Mouse (Mus musculus) gastrocnemius, adult 8-10 months (tissue): Measurements from ENCODE around the gene Tmem45b. TPM values are rescaled to one million over a fixed set of nuclear protein-coding genes. Genes with fewer than 3 reads are reported as not detected.
"Not testable (repeated sequence)": the region's sequence is repeated elsewhere in the genome, so short reads cannot be mapped to it uniquely, and the experiment has no call there.

Experiments
- DNase-seq, 2 experiments: peaks; one replicate each; pipeline ENCODE4 v3.0.0; 2022; ENCODE audit warnings: low spot score in 2 of 2
- total RNA-seq, 4 experiments: library from RNA; stranded (reverse); gene quantifications; 2 replicates each; pipeline ENCODE4 v1.2.4; 2022

Gene Tmem45b
- total RNA-seq: 1 to 10 TPM in 3 of 4 experiments, under 1 TPM in 1; 0.15 to 4.9 (median 1.7) TPM

- DNase-seq: no peak
Observed at GRCm38 (mm10) chr9:31463692-31464474, at the start of gene Tmem45b. Gene Tmem45b (minus strand): TSS chr9:31464462.

DNA sequence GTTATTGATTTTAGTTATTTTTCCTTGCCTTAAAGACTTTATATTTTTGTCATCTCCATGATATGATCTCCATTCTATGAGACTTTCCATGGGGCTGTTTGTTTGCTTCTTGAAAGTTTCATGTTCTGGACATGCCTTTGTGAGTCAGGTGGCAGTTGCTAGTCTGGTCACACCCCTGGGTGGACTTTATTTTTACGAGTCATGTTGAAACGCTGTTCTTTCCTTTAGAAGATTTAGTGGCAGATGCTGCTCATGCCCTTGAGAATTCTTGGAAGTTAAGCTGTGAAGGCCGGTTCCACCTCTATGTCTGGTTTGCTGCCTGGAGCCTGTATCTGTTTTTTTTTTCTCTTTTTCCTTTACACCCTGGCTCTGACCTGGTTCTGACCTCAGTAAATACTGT is 43.9 kb upstream of the Tmem45b start:
- DNase-seq: no peak

- DNase-seq: not testable (repeated sequence)
Observed at GRCm38 (mm10) chr9:31501221-31501620, 37.0 kb upstream of the Tmem45b start.

GRCm38 (mm10) chr9:31463190-31463589 is 1.1 kb downstream of the Tmem45b start:
- DNase-seq: no peak

DNA sequence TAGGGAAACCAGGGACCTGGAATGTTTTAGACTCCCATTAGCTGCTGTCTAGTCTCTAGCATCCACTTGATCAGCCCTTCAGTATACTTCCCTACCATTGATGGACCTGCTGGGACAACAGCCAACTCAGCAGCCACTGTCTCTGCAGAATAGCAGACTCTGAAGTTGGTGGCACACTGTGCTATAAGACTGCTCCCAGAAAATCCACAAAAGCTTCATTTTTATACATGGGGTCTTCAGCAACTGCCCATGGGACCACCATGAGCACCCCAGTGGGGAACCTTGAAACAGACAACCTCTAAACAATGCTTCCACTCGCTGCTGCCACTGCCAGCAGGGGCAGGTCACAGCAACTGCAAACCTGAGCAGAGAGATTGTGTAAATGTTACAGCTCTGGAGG is 9.9 kb downstream of the Tmem45b start:
- DNase-seq: no peak

GRCm38 (mm10) chr9:31452166-31452565 is 12.1 kb downstream of the Tmem45b start:
- DNase-seq: no peak

GRCm38 (mm10) chr9:31449145-31449772 is 15.0 kb downstream of the Tmem45b start:
- no peak for DNase-seq

- DNase-seq: no peak
Observed at GRCm38 (mm10) chr9:31444236-31444635, 20.0 kb downstream of the Tmem45b start.

GRCm38 (mm10) chr9:31441487-31441886 is 22.8 kb downstream of the Tmem45b start:
- no peak for DNase-seq

DNA sequence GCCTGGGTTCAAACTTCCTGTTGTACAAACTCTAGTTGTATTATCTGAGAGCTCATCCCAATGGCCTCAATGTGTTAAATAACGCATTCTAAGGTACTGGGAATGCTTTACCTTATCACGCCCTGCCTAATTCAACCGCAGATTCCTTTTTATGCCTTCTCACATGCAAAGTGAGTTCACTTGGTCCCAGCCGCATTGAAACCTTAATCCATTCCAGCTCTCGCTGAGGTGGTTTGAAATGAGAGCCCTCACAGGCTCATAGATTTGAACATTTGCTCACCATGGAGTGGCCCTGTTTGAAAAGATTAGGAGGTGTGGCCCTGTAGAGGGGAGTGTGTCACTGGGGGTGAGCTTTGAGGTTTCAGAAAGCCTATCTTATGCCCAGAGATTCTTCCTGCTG is 23.9 kb downstream of the Tmem45b start:
- DNase-seq: no peak

- no peak for DNase-seq
Observed at GRCm38 (mm10) chr9:31439341-31439740, 24.9 kb downstream of the Tmem45b start.

DNA sequence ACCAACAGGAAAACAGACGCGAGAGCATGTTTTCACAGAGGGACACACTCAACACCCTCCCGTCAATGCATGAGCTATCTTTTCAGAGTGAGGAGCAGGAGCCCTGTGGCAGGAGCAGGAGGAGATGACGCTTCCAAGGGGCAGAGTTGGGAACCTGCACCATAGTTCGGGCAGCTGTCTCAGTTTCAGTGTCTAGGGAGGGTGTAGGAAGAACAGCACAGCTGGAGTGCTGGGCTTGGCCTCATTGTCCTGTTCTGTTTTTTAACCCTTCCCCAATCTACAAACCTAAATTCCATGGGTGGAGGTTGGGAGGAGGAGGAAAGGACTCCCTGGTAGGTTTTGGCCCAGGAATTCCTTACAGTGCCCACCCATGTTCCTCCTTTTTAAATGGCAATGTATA is 25.4 kb downstream of the Tmem45b start:
- DNase-seq: no peak

- DNase-seq: no peak
Observed at GRCm38 (mm10) chr9:31437861-31438260, 26.4 kb downstream of the Tmem45b start.

DNA sequence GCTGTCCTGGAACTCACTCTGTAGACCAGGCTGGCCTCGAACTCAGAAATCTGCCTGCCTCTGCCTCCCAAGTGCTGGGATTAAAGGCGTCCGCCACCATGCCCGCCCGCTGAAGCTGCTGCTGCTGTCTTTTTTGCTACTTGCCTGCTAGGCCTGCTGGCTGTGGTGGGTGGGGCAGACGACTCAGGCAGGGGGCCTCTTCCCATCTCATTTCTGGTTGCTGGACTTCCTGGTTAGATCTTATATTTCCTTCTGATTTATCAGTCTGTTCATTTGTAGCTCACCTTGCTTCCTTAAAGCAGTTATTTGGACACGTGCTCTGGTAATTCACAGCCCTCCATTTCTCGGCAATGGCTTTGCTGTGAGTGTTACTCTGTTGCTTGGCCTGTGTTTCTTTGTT is 28.8 kb downstream of the Tmem45b start:
- no peak for DNase-seq

- no peak for DNase-seq
Observed at GRCm38 (mm10) chr9:31433431-31433830, 30.8 kb downstream of the Tmem45b start.

DNA sequence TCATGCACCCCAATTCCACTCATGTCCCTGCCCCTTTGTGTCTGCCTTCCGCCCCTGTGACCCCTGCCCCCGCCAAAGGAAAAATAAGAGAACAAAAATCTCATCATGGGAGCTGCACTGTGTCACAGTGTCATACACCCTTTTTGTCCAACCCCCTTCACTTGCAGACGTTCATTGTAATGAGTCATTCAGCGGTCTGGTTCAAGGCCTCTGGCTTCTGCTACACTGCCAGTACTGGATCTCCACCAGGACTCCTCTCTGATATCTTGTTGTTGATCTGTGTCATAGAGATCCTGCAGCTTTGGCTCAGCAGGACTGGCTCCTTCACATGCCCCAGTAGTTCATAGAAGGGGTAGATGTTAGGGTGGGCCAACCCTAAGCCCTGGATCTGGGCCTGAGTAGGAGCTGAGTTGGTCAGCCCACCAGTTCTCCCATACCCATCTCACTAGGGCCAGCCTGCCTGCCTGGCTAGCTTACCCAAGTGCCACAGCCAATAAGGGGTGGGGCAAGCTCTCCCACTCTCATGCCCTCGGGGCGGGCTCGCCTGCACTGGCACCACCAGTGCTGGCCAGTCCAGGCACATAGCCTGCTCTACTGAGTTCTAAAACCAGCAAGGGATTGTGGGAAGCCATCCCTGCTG is 31.8 kb downstream of the Tmem45b start:
- no peak for DNase-seq

DNA sequence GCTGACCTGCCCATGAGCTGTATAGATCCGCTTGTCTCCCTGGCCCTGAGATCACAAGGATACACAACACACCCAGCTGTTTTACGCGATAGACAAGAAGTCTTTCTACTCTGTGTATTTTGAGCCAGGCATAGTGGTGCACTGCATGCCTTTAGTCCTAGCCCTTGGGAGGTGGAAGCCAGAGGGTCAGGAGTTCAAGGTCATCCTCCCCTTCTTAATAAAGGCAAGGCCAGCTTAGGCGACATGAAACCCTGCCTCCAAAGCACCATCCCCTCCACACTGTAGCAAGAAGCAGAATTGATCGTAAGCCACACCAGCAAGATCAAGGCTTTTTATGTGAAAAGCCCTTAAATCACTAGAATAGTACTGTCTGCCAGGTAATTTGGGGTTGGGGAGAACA is 32.5 kb downstream of the Tmem45b start:
- DNase-seq: no peak

DNA sequence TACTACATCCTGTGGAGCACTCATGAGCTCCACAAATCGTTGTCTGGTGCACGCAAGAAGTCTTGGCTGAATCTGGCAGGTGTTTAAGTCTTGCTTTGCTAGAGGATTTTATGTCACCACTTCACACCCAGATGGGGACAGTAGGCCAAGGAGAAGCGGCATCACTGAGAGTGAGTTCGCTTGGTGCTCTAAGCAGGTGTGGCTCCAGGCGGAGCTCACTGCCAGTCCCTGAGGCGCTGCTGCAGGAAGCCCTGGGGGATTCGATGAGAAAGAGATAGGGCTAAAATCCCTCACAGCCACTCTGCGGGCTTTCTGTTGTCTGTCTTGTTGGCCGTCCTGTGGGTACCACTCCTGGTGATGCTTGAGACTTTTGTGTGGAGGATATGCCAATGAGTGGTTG is 34.3 kb downstream of the Tmem45b start:
- no peak for DNase-seq

- DNase-seq: no peak
Observed at GRCm38 (mm10) chr9:31428971-31429370, 35.3 kb downstream of the Tmem45b start.

DNA sequence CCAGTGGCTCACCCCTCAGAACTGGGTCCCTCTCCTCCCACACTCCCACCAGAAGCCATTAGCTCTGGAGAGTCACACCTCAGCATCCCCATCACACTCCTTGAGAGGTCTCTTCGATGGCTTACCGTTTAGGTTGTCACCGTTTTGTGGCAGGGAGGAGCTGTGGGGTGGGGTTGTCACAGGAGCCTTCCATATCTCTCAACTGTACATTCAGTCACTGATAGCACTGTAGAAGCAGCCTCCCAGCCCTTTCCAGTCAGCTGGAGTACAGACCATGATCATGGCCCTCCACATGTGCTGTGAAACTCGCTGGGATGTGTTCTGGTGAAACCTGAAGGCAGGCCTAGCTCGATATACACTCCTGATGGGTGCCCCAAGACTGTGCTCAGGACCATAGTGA is 42.1 kb downstream of the Tmem45b start:
- DNase-seq: no peak

- no peak for DNase-seq
Observed at GRCm38 (mm10) chr9:31418821-31419220, 45.4 kb downstream of the Tmem45b start.

GRCm38 (mm10) chr9:31412165-31412564 is 52.1 kb downstream of the Tmem45b start:
- DNase-seq: no peak

GRCm38 (mm10) chr9:31405217-31405616 is 59.0 kb downstream of the Tmem45b start:
- DNase-seq: no peak
